Mouse (Mus musculus): Measurements from ENCODE around the gene Acox1.

Acox1 gene

DNA sequence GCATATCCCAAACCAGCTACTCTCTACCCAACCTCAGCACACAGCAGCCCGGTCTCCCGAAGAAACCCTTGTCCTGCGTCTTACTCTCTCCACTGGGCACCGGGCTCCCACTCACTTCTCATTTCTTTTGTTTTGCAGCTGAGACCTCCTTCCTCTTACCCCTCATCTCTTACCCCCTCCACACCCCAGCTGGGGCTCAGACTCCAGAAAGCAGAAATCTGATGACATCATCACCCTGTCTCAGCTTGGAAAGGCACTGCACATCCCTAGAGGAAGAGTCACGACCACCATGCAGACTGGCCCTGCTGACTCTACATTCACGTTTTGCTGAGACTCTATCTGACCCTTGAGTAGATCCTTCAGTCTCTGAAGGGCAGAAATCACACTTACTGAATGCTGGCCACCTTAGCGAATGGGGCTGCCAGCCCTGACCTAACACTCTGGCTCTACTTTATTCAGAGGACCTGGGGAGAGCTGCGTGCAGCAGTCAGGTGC lies 68.8 kb downstream of the Acox1 start:
- DNase-seq (ENCODE audit: low spot score), result no peak

DNA sequence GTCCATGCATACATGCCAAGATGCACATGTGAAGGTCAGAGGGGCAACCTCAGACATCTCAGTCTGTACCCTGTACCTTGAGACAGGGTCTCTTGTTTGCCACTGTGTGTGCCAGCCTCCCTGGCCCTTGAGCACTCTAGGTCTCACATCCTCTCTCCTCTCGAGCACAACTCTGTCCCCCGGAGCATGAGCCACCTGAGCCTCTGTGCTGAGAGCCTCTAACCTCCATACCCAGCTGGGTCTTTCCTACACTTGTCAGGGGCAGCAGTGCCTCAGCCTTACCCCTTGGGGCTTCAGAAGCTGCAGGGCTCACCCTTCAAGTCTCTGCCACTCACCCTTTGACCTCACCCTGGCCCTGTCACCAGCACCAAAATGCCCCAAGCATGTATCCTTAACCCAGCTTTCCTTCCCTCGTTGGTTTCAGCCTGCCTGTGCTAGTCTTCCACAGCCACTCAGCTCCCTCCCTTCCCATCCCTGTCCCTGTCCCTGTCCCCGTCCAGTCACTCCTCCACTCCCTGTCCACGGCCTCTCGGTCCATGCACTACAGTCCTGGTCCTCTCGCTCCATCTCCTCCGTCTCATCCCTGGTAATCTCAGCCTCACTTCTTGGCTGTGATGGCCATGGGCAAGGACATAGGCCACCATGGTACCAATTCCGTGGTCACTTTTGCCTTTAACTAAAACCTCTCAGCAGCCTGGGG lies 69.6 kb downstream of the Acox1 start:
- DNase-seq (ENCODE audit: low spot score), result no peak

DNA sequence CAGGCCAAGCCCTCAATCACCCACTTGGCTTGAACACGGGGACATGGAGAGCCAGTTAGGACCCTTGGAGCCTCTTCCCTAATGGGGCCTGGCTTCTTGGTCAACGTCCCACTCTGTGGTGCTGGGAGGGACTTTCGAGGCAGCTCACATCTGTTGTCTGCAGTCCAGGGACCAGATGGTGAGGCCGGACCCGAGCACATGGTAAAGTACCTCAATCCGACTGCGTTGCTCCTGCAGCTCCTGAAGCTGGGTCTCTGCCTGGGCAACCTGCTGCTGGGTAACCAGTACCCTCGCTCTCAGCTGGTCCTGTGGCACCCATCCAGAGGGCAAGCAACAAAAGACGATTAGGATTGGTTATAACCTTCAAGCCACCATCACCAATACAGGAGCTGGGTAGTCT lies 70.9 kb downstream of the Acox1 start:
- DNase-seq (ENCODE audit: low spot score), result no peak

DNA sequence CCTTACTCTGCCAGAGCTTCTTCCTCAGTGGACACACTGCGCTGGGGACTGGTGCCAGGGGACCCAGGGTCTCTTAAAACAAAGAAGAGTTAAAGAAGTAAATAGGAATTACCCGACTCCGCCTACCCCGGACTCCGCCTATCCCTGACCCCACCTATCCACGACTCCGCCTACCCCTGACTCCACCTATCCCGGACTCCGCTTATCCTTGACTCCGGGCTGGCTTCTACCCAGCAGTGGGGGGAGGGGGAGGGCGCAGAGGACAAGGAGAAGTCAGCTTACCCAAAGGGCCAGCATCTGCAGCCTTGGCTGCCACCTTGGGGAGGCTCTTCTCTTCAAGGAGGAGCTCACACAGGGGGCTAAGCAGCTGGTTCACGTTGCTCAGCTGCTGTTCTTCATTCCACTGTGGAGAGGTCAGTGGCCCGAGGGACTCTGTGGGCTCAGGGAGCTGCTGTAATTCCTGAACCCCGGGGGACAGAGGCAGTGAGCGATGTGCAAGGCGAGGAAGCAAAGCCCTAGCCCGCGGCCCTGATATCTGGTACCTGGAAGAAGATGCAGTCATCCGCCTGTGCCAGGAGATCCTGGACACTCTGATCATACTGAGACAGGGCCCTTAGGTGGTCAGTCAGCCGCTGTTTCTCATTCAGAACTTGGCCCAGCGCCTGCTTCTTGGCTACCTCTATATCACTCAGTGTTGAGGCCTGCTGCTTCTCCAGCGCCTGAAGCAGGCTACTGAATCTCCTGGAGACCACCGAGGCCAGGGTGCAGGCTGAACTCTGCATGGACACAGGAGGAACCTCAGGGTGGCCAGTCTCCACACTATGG lies 71.5 kb downstream of the Acox1 start, which contains the start of gene Trim47:
Gene Trim47 (minus strand): TSS at position 55 of the 825 bp plus-strand sequence.
- DNase-seq (ENCODE audit: low spot score), result no peak

DNA sequence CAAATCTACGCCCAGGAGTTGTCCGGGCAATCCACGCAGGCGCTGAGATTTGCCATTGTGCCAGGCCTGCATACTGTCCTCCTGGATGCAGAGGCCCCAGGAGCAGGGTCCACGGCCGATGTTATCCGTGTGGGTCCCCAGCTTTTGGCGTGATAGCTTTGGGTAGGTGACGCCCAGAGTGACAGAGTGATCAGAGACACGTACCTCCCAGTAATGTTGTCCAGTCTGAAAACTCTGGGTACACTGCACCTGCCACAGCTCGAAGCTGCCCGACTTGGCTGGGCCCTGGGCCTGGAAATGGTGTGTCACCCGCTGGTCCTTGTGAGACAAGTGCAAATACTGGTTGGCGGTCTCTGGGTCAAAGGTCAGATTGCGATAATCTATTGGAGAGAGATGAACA lies 72.6 kb downstream of the Acox1 start:
- DNase-seq (ENCODE audit: low spot score), result no peak
